Mouse (Mus musculus) cerebellum, adult 2 months (tissue): ENCODE results near the gene 1110017D15Rik.

Experiments
- CTCF ChIP-seq: fragments of 200-500 bp; IDR thresholded peaks from 2 replicates; pipeline ENCODE4 v1.5.1; 2011; ENCODE audit warnings: low read depth, mild to moderate bottlenecking, control low read depth, low read length, moderate library complexity, borderline replicate concordance; ENCODE audit not compliant: insufficient read depth
- POLR2A ChIP-seq: fragments of 200-500 bp; IDR thresholded peaks from 2 replicates; pipeline ENCODE4 v1.6.1; 2011; ENCODE audit warnings: low read length, control low read depth, borderline replicate concordance; ENCODE audit not compliant: insufficient read depth

DNA sequence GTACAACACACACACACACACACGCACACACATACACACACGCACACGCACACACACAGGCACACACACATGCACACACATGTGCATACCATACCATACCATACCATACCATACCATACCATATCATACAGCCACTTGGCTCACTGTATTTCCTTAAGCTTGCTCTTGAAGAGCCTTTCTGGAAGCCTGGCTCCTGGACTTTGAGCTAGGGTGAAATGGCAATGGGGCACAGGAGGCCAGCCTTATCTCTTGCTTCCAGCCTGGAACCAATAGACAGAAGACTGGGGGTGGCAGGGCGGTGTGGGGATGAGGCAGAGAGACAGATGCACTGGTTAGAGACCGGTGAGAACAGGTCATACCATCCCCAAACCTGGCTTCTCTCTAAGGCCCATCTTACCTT is 2.1 kb upstream of the 1110017D15Rik start:
- TF ChIP-seq CTCF = no peak
- TF ChIP-seq POLR2A = no peak
